Mouse (Mus musculus) cerebellum, adult (tissue): ENCODE data around the gene Sycp2.

ENCODE experiments used
- ATAC-seq: cut with Nextera tagmentation; 2 replicates; pipeline ENCODE4 v1.9.2; 2017; ENCODE audit warnings: mild to moderate bottlenecking, moderate library complexity, mixed read lengths; ENCODE audit not compliant: insufficient number of reproducible peaks, low FRiP score, low TSS enrichment

Sycp2 gene

DNA sequence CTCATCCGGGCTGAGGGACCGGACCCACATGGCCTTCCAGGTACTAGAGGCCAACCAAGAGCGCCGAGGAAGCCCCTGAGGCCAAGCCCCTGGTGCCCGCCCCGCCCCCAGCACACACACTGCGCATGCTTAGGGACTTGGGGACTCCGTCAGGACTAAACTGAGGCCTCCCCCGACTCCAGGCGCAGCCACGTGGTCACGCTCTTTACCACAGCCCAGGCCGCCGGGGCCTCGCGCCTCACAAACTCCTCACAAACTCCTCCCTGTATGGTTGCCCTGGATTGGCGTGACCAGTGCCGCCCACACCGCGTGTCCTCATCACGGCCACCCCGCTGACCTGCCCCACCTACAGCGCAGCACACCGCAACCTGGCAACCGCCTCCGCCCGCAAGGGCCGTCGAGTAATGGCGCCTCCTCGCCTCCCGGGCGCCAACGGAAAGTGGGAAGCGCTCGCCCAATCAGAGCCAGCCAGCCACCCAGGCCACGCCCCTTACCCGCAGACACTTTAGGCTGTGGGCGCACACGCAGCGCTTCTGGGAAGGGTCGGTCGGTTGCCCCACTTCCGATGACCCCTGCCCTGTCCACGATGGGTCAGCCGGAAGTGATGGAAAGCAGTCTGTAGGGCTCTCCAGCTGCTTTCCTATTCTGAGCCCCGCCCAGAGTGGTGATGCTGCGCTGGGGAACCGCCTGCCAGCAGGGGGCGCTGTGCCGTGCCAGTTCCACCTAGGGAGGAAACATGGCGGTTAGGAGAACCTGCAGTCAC is at the start of gene Sycp2:
Sycp2 (minus strand) TSS at position 633 of the 763 bp plus-strand sequence.
- ATAC-seq, result 0 out of 2 replicates have a peak, but pooled peaks have one; percentile 40

- ATAC-seq, result no peak
Measured at GRCm38 (mm10) chr2:178454664-178455516, 47.4 kb upstream of the Sycp2 start.

DNA sequence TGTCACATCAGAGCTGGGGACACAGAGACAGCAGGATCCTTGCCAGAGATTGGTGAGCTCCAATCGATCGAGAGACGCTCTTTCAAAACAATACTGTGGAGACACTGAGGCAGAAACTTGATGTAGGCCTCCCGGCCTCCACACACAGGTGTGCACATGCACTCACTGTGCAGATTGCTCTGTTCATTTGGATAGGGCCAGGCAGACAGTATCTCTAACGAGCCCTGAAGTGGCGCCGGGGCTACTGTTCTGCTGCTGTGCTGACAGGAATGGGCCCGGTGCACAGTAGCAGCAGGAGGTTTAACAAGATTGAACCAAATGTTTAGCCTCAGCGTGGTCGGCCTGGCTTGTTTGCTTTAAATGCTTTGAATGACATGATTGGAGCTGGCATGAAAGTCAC is 43.5 kb upstream of the Sycp2 start:
- ATAC-seq, result no peak

DNA sequence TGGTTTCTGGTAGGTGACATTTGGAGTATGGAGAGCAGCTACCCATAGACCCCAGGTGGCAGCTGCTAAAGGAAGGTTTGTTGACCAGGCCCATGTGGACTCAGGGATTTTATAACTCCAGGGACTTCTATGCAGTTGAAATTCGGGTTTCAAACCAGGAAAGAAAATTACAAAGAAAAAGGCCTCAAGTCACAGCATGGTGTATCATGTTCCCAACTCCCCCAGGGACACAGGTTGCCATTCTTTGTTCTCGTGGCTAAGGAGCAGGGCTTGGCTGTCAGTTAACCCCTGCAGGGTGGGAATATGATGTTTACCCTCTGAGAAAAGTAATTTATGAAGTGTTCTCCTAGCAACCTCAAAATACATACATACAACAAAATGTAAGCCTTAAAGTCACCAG is 42.8 kb upstream of the Sycp2 start:
- ATAC-seq, result no peak

DNA sequence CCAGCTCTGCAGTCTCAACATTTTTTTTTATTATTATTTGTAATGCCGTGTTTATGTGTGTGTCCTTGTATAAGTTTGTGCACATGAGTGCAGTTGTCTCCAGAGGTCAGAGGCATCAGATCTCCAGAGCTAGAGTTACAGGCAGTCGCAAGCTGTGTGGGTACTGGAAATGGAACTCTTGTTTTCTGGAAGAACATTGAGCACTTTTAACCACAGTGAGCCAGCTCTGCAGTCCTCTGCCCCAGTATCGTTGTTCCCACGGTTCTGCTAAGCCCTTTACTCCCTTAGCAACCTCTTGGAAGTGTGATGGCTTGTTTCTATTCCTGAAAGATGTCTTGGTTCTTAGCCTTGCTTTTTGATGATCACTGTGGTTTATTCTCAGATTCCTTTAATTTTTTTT is 41.9 kb upstream of the Sycp2 start:
- no peak for ATAC-seq

DNA sequence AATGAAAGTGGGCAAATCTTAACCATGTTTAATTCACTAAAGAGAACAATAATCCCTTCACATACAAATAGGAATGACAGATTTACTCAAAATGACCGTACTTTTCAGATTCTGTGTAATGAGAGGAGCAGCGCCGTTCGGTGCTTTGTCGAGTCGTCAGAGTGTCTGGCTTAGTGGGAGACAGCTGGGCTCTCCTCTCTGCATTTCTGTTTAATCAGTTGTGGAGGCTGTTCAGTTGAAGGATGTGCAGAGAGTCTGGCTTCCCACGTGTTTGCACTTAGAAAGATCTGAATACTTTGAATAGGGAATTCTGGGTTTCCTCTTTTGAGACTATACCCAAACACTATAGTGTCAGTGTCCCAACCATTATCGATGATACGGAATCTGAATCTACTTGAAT is 29.8 kb upstream of the Sycp2 start:
- no peak for ATAC-seq

DNA sequence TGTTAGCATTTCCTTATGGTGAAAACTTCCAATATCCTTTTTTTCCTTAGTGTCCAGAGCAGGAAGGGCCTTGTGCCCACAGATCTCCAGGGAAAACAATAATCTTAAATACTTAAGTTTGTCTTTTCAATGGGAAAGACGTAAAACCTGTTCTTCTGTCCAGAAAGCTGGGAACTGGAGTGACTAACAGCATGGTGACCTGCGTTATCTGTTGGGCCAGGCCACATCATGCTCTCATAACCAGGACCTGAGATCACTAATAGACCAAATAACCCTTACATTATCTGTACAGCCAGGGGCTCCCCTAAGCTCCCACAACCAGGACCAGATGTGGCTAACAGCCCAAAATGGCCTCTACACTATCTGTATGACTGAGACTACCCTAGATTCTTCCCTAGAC is 26.4 kb upstream of the Sycp2 start:
- ATAC-seq, result no peak

- no peak for ATAC-seq
Measured at GRCm38 (mm10) chr2:178433495-178433894, 26.0 kb upstream of the Sycp2 start.

DNA sequence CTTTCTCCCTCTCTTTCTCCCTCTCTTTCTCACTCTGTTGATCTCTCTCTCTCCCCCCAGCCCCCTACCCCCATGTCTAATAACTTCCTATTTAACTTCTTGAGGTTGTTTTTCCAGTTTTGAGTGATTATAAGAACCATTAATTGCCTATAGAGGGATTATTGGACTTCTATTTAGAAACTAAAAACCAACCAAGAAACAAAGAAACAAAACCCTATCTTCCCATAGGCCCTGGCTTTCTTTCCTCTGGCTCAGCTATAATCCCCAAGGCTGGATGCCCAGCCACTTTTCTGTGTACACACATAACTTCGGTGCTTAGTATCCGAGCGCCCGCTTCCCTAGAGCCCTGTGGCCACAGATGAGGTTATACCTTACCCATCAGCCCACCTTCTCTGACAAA is 22.7 kb upstream of the Sycp2 start, which contains the start of gene Cdh26:
Cdh26 (plus strand) TSS at position 301 of the 400 bp plus-strand sequence.
- ATAC-seq, result no peak

GRCm38 (mm10) chr2:178429426-178429825 is 21.9 kb upstream of the Sycp2 start:
- no peak for ATAC-seq

- no peak for ATAC-seq
Measured at GRCm38 (mm10) chr2:178428676-178429075, 21.2 kb upstream of the Sycp2 start.

GRCm38 (mm10) chr2:178428183-178428582 is 20.7 kb upstream of the Sycp2 start:
- ATAC-seq, result no peak

- no peak for ATAC-seq
Measured at GRCm38 (mm10) chr2:178427181-178427580, 19.7 kb upstream of the Sycp2 start.

DNA sequence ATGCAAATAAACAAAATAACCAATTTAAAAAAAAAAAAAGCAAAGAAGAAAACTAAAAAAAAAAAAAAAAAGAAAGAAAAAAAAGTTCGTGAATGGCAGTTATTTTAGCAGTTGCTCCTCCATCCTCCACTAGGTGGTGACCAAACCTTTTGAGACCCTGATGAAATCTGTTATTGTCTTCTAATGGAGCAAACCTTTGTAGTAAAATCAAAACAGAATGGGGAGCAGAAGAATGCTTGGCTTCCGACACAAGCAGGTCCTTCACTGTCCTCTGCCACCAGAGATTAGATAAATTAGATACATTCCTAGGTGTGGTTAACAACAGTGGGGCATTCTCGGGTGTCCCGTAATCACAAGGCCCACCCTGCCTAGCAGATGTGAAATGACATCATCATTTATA is 18.7 kb upstream of the Sycp2 start:
- no peak for ATAC-seq

DNA sequence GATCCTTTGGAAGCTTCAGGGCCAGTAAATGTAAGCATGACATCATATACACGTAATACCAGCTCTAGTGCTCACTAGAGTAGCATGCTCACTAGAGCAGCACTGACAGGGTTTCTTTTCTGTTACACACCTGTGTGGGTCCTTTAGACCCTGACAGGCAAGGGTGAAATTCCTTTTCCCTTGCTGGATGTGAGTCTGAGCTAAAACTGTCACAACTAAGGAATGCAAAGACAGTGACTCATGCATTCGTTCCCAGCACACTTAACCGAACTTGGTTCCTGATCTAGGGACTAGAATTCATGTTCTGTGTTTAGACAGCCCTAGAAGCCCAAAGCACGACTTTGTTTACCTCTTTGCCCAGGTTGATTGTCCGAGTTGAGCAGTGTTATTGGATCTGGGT is 15.7 kb upstream of the Sycp2 start:
- ATAC-seq, result no peak

DNA sequence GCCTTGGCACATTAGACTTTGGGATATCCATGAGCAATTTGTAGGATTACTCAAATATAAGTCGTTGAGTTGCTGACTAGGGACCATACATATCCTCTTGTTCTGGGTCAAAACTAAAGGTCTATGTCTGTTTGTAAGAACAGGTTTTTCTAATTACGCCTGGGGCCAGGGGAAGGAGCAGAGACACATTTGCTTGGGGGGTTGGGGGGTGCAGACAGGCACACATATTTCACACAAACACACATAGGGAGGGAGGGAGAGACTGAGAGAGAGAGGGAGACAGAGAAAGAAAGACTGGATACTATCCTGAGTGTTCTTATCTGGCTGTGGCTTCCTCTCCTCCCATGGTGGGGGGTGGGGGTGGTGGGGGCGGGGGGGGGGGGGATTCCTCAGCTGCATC is 14.7 kb upstream of the Sycp2 start:
- no peak for ATAC-seq

- ATAC-seq, result no peak
Measured at GRCm38 (mm10) chr2:178421603-178422002, 14.1 kb upstream of the Sycp2 start.

DNA sequence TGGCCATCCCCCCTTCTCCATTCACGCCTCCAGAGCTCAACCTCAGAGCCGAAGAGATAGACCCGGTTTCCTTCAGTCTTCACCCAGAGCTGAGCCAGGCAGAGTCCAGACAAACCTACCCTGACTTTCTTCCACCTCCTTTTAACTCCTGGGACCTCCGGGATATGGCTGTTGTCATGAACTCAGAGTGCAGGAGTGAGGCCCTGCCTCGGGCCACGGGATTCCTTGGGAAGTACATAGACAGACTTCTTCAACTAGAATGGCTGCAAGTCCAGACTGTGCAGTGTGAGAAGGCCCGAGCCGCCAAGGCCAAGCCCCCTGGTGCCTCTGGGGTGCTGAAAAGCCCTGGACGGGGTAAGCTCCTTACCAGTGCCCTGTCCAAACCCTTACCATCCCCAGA is 13.1 kb upstream of the Sycp2 start:
- no peak for ATAC-seq

DNA sequence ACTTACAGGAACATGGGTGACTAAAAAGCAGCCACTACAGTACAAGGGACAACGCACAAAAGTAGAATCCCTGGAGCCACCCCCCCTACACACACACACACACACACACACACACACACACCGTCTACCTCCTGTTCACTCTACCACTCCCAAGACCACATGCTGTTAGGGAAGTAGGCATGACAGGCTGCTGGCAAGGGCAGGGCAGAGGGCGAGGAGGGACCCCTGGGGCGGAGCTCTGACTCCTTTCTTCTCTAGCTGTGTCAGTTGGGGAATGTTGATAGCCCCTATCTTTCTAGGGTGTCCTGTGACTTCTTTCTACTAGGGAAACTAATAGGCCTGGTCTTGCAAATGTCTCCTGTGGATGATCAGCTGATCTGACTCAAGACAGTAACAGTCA is 9.5 kb upstream of the Sycp2 start:
- ATAC-seq, result no peak

GRCm38 (mm10) chr2:178416427-178416826 is 8.9 kb upstream of the Sycp2 start:
- ATAC-seq, result no peak

GRCm38 (mm10) chr2:178415150-178415448 is 7.6 kb upstream of the Sycp2 start:
- ATAC-seq, result no peak
